Mouse (Mus musculus): ENCODE data around the gene Tnf.

- no peak for TF ChIP-seq CTCF (IDR thresholded peaks at IDR 0.05; ENCODE audit: borderline replicate concordance, extremely low read depth, insufficient read depth, insufficient read length)
- TF ChIP-seq POLR2A (IDR thresholded peaks at IDR 0.05; ENCODE audit: borderline replicate concordance, extremely low read depth, insufficient read depth, insufficient read length, poor library complexity, severe bottlenecking) = no peak
Observed at GRCm38 (mm10) chr17:35222299-35222698, 20.5 kb upstream of the Tnf start.

Data from brain, embryonic 14.5 days (tissue).